Mouse (Mus musculus) CD4-positive, CD25-positive, alpha-beta regulatory T cell, adult 9 weeks (primary cell): Measurements from ENCODE around the gene E130208F15Rik. TPM values are rescaled to one million over a fixed set of nuclear protein-coding genes. Genes with fewer than 3 reads are reported as not detected.

Experiments used
- polyA plus RNA-seq: library from polyadenylated mRNA; unstranded; fragments of 100-300 nt; shearing (Covaris generic); gene quantifications from one replicate; pipeline ENCODE4 v1.2.1, GENCODE M21; 2017

The E130208F15Rik gene
- polyA plus RNA-seq = not detected

GRCm38 (mm10) chr7:30321539-30322284, at the start of gene E130208F15Rik:
Gene E130208F15Rik, plus strand, starts transcription at chr7:30321740.

GRCm38 (mm10) chr7:30279951-30280669, 41.4 kb upstream of the E130208F15Rik start, which contains the start of the genes Thap8 and Wdr62:
Gene Thap8, plus strand, starts transcription at chr7:30280094.
Gene Wdr62, minus strand, starts transcription at chr7:30280419.

GRCm38 (mm10) chr7:30291215-30292131, 30.1 kb upstream of the E130208F15Rik start, which contains the start of gene Clip3:
Gene Clip3, plus strand, starts transcription at chr7:30291728.

GRCm38 (mm10) chr7:30308076-30309005, 13.2 kb upstream of the E130208F15Rik start, which contains the start of gene Alkbh6:
Gene Alkbh6, plus strand, starts transcription at chr7:30308717.

DNA sequence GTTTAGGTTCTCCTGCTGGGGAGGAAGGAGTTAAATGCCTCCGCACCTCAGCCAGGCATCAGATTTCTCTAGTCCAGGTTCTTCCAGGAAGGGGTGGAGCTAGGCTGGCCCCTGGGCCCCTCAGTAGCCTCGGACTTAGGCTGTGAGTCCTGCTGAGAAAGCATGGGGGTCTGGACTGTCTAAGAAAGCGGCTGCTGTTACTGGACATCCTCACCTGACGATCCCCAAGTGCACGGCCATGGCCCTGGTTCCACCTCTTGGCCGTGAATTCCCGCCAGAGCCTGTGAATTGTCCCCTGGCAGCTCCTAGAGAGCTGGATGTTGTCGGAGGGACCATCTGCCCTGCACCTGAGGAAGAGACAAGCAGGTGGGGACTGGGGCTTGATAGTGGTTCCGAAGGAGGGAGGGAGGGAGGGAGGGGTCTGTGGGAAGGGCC, 6.8 kb upstream of the E130208F15Rik start, which contains the start of gene Syne4:
Gene Syne4 (plus strand): TSS at position 87 of the 435 bp plus-strand sequence.

DNA sequence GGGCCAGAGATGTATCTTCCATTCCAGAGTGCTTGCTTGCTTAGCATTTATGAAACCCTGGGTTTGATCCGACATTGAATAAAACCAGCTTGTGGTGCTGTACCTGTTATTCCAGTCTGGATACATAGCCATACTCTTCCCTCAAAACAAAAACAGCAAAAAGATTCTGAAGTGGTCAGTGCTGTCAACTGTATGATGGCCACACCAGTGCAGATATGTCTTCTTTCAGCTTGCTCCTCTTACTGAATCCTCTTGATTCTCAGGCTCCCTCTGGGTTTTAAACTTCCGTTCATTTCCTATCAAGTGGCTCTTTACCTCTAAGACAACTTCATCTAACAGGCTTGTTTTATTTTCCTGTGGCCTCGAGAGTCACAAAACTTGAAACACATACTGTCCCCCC, 2.3 kb downstream of the E130208F15Rik start, which contains the start of gene Sdhaf1:
Gene Sdhaf1 (minus strand): TSS at position 101 of the 400 bp plus-strand sequence.

DNA sequence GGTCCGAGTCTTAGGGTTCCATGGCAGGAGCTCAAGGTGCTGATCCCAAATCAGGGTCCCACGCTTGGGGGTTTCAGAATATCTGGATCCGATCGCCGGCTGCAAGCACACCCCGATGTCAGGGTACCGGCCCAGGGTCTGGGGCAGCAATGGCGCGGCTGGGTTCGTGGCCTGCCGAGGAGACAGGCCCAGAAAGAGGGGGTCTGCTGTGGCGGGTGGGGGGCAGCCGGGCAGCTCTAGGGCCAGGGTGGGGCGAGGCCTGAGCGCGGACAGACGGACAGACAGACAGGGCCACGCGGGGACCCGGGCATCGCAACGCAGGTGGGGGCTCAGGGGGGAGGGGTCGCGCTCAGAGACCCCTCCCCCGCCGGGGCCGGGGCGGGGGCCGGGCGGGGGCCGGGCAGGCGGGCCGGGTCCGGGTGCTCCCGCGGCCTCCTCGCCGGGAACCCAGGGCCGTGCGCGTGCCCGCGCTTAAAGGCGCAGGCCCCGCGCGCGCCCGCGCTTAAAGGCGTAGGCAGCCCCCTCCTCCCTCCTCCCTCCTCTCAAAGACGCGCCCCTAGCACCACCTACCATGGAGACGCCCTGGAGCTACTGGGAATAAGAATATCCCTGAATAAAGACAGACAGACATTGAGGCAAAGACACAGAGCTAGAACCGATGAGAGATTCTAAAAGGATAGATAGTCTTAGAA, 41.3 kb downstream of the E130208F15Rik start, which contains the start of gene Lrfn3:
Gene Lrfn3 (minus strand): TSS at position 121 of the 692 bp plus-strand sequence.

Other genes starting within 250 kb of the E130208F15Rik start
- 13.1 TPM for gene Zfp82, start 248.8 kb upstream of the E130208F15Rik start, polyA plus RNA-seq
- gene Gm26920, start 231.3 kb upstream of the E130208F15Rik start, polyA plus RNA-seq = 2.0 TPM
- gene Zfp566, start 231.2 kb upstream of the E130208F15Rik start, polyA plus RNA-seq = 14.8 TPM
- gene Zfp260, start 227.0 kb upstream of the E130208F15Rik start, polyA plus RNA-seq = 95.2 TPM
- gene Zfp382, start 199.8 kb upstream of the E130208F15Rik start, polyA plus RNA-seq = 15.8 TPM
- 33.9 TPM for gene Zfp146, start 152.0 kb upstream of the E130208F15Rik start, polyA plus RNA-seq
- gene Cox7a1, start 137.6 kb upstream of the E130208F15Rik start, polyA plus RNA-seq = 1.5 TPM
- gene Capns1, start 122.9 kb upstream of the E130208F15Rik start, polyA plus RNA-seq = 74.4 TPM
- 69.2 TPM for gene Polr2i, start 89.8 kb upstream of the E130208F15Rik start, polyA plus RNA-seq
- 134 TPM for gene Tbcb, start 89.5 kb upstream of the E130208F15Rik start, polyA plus RNA-seq
- gene Ovol3, start 86.0 kb upstream of the E130208F15Rik start, polyA plus RNA-seq = not detected
- 0.69 TPM for gene Thap8, start 41.6 kb upstream of the E130208F15Rik start, polyA plus RNA-seq
- 5.3 TPM for gene Wdr62, start 41.3 kb upstream of the E130208F15Rik start, polyA plus RNA-seq
- gene Clip3, start 30.0 kb upstream of the E130208F15Rik start, polyA plus RNA-seq = 4.2 TPM
- gene Alkbh6, start 13.0 kb upstream of the E130208F15Rik start, polyA plus RNA-seq = 157 TPM
- 13.5 TPM for gene Syne4, start 6.9 kb upstream of the E130208F15Rik start, polyA plus RNA-seq
- gene Sdhaf1, start 2.2 kb downstream of the E130208F15Rik start, polyA plus RNA-seq = 7.4 TPM
- gene Lrfn3, start 41.0 kb downstream of the E130208F15Rik start, polyA plus RNA-seq = not detected
- gene Tyrobp, start 92.0 kb downstream of the E130208F15Rik start, polyA plus RNA-seq = 7.0 TPM
- 514 TPM for gene Hcst, start 98.1 kb downstream of the E130208F15Rik start, polyA plus RNA-seq
- gene Nfkbid, start 100.0 kb downstream of the E130208F15Rik start, polyA plus RNA-seq = 102 TPM
- gene Aplp1, start 123.8 kb downstream of the E130208F15Rik start, polyA plus RNA-seq = 3.1 TPM
- not detected for gene Kirrel2, start 135.9 kb downstream of the E130208F15Rik start, polyA plus RNA-seq
- not detected for gene Nphs1, start 136.6 kb downstream of the E130208F15Rik start, polyA plus RNA-seq
- not detected for gene Prodh2, start 171.9 kb downstream of the E130208F15Rik start, polyA plus RNA-seq
- gene Arhgap33, start 213.3 kb downstream of the E130208F15Rik start, polyA plus RNA-seq = 1.8 TPM
- gene Hspb6, start 230.4 kb downstream of the E130208F15Rik start, polyA plus RNA-seq = 5.2 TPM
- 10.0 TPM for gene Proser3, start 230.6 kb downstream of the E130208F15Rik start, polyA plus RNA-seq
- 117 TPM for gene Lin37, start 238.1 kb downstream of the E130208F15Rik start, polyA plus RNA-seq
- 68.8 TPM for gene U2af1l4, start 241.6 kb downstream of the E130208F15Rik start, polyA plus RNA-seq
- 97.7 TPM for gene Gm49396, start 241.6 kb downstream of the E130208F15Rik start, polyA plus RNA-seq
- gene Psenen, start 241.9 kb downstream of the E130208F15Rik start, polyA plus RNA-seq = 274 TPM
- 171 TPM for gene Igflr1, start 243.7 kb downstream of the E130208F15Rik start, polyA plus RNA-seq